18 mouse cellular contexts compared by ENCODE assay signal in genomic region chr13:93564091-93564490, GRCm38 (mm10).
"Had no signal": no experiment of that assay in that cellular context is flagged by ENCODE, and none has a peak within 500 bp of the region (broad histone marks: within the 10 kb centered on the region; RNA-seq: fewer than 3 reads in every experiment).

No protein-coding gene starts in this region.

- H3K4me1 ChIP-seq: midbrain, embryonic 10.5 days; midbrain, embryonic 12.5 days; neural tube, embryonic 13.5 days; neural tube, embryonic 15.5 days had no signal

- H3K36me3 ChIP-seq: midbrain, embryonic 10.5 days; midbrain, embryonic 12.5 days; neural tube, embryonic 13.5 days; neural tube, embryonic 15.5 days had no signal

- H3K4me2 ChIP-seq: lung, embryonic 14.5 days; midbrain, embryonic 12.5 days; neural tube, embryonic 13.5 days; neural tube, embryonic 15.5 days had no signal

- H3K9me3 ChIP-seq: midbrain, embryonic 10.5 days; midbrain, embryonic 12.5 days; neural tube, embryonic 13.5 days; neural tube, embryonic 15.5 days had no signal

- H3K9ac ChIP-seq: lung, embryonic 14.5 days; midbrain, embryonic 12.5 days; neural tube, embryonic 13.5 days; neural tube, embryonic 15.5 days had no signal

- H3K4me3 ChIP-seq: midbrain, embryonic 10.5 days; midbrain, embryonic 12.5 days; myocyte; neural tube, embryonic 13.5 days; neural tube, embryonic 15.5 days had no signal

- H3K27me3 ChIP-seq: midbrain, embryonic 12.5 days; neural tube, embryonic 13.5 days; neural tube, embryonic 15.5 days had no signal

- ATAC-seq: midbrain, embryonic 16.5 days had no signal

- H3K27ac ChIP-seq: midbrain, embryonic 10.5 days; midbrain, embryonic 12.5 days; neural tube, embryonic 13.5 days; neural tube, embryonic 15.5 days had no signal

- DNase-seq: lung, adult 18-20 months; lung, embryonic 14.5 days; lung, postnatal 4 days; midbrain, embryonic 14.5 days; retina, postnatal 1 day; right cerebral cortex, adult 18-20 months; right cerebral cortex, postnatal 25 days; right cerebral cortex, postnatal 4 days; spleen, adult 18-20 months; thymus, adult 18-20 months; thymus, postnatal 14 days; thymus, postnatal 36 days had no signal
